Mouse (Mus musculus) heart, postnatal 4 days (tissue): Measurements from ENCODE around the gene Surf1. TPM values are rescaled to one million over a fixed set of nuclear protein-coding genes. Genes with fewer than 3 reads are reported as not detected.
"Not testable (repeated sequence)": the region's sequence is repeated elsewhere in the genome, so short reads cannot be mapped to it uniquely, and the experiment has no call there.

Experiments used
- DNase-seq: peaks from one replicate; pipeline ENCODE4 v3.0.0; 2021
- total RNA-seq, 2 experiments: library from RNA; stranded (reverse); gene quantifications; 2 replicates each; pipeline ENCODE4 v1.2.3; 2021

Gene Surf1
- total RNA-seq, 2 experiments from 2014 or later, result 40.7 to 41.9 TPM

GRCm38 (mm10) chr2:26886170-26886569, 30.2 kb downstream of the Surf1 start:
- DNase-seq, result not testable (repeated sequence)

GRCm38 (mm10) chr2:26885541-26885940, 30.8 kb downstream of the Surf1 start:
- DNase-seq, result not testable (repeated sequence)

- DNase-seq, result no peak
Observed at GRCm38 (mm10) chr2:26878571-26878970, 37.8 kb downstream of the Surf1 start.

- DNase-seq, result no peak
Observed at GRCm38 (mm10) chr2:26870666-26871065, 45.7 kb downstream of the Surf1 start.

- DNase-seq, result no peak
Observed at GRCm38 (mm10) chr2:26864879-26865278, 51.5 kb downstream of the Surf1 start, which contains the start of gene Abo. Abo (minus strand) TSS chr2:26864979.

Other genes starting within 250 kb of the Surf1 start
- not detected for gene Lcn4, start 245.2 kb downstream of the Surf1 start, total RNA-seq
- not detected for gene Abo, start 51.6 kb downstream of the Surf1 start, total RNA-seq
- 10 to 100 TPM; 14.7 to 15.7 TPM for gene Surf6, start 13.7 kb downstream of the Surf1 start, total RNA-seq
- 10 to 100 TPM; 30.2 to 36.1 TPM for gene Med22, start 5.9 kb downstream of the Surf1 start, total RNA-seq
- gene Rpl7a, start 5.8 kb downstream of the Surf1 start, total RNA-seq, result 100 to 1,000 TPM; 414 to 433 TPM
- 10 to 100 TPM; 16.4 to 17.4 TPM for gene Surf2, start 163 bp downstream of the Surf1 start, total RNA-seq
- gene Surf4, start 17.4 kb upstream of the Surf1 start, total RNA-seq, result 100 to 1,000 TPM; 110 to 117 TPM
- not detected for gene Stkld1, start 17.5 kb upstream of the Surf1 start, total RNA-seq
- gene Rexo4, start 47.9 kb upstream of the Surf1 start, total RNA-seq, result 10 to 100 TPM; 19.1 to 20.4 TPM
- not detected for gene Adamts13, start 56.9 kb upstream of the Surf1 start, total RNA-seq
- 10 to 100 TPM; 28.0 to 29.7 TPM for gene Cacfd1, start 93.4 kb upstream of the Surf1 start, total RNA-seq
- gene Slc2a6, start 111.5 kb upstream of the Surf1 start, total RNA-seq, result under 1 TPM; 0.18 to 0.24 TPM
- gene Mymk, start 155.6 kb upstream of the Surf1 start, total RNA-seq, result not detected
- 10 to 100 TPM; 10.6 to 11.4 TPM for gene Adamtsl2, start 162.8 kb upstream of the Surf1 start, total RNA-seq
- under 1 TPM; 0.55 to 0.65 TPM for gene Fam163b, start 226.0 kb upstream of the Surf1 start, total RNA-seq
- 1 to 10 TPM; 1.1 to 1.8 TPM for gene Dbh, start 248.7 kb upstream of the Surf1 start, total RNA-seq